Mouse (Mus musculus): Measurements from ENCODE around the gene Gm3336. TPM values are rescaled to one million over a fixed set of nuclear protein-coding genes. Genes with fewer than 3 reads are reported as not detected.
A peak's percentile ranks its signal among the peaks of the same experiment; 100 is the strongest.

The Gm3336 gene
- not detected in 2 replicates for polyA plus RNA-seq (2014; fragmentation: Nextera tagmentation; extraction: Ambion mirVana)

GRCm38 (mm10) chr8:70718297-70718696, at the start of gene Gm3336:
Gm3336 (plus strand) TSS chr8:70718543.
- Histone ChIP-seq H3K27ac (ENCODE audit: low read depth, low read length) (no peak within 1 kb of the TSS), H3K27me3 (replicated peaks; ENCODE audit: control insufficient read depth, insufficient read depth, low read length) (no peaks in the 10 kb centered on the region), H3K36me3 (ENCODE audit: control insufficient read depth, insufficient read depth, low read length) (no peaks in the 10 kb centered on the region), H3K4me3 (ENCODE audit: low read depth, low read length) (no peak within 1 kb of the TSS), H3K4me1 (ENCODE audit: control insufficient read depth, insufficient read depth, low read length) (no peaks in the 10 kb centered on the region), H3K4me2 (ENCODE audit: low read length) (no peak within 1 kb of the TSS), H3K9ac (ENCODE audit: low read length) (no peak within 1 kb of the TSS), H3K9me3 (replicated peaks; ENCODE audit: control insufficient read depth, low read length) (no peaks in the 10 kb centered on the region)
- WGBS = under 1% methylated on average over 18 of the region's 19 CpGs
- ATAC-seq (peak; percentile 42), DNase-seq (ENCODE audit: low spot score) (peak; percentile 41)

GRCm38 (mm10) chr8:70671615-70672324, 46.6 kb upstream of the Gm3336 start:
- H3K4me3 ChIP-seq (ENCODE audit: low read depth, low read length) = no peak overlapping the region
- no peak for DNase-seq (ENCODE audit: low spot score)
- H3K27ac ChIP-seq (ENCODE audit: low read depth, low read length) = 0 out of 2 replicates have a peak overlapping the region, but pooled peaks have one; percentile 87
- no peak overlapping the region for H3K9ac ChIP-seq (ENCODE audit: low read length)
- H3K36me3 ChIP-seq (ENCODE audit: control insufficient read depth, insufficient read depth, low read length) = no peaks in the 10 kb centered on the region
- no peaks in the 10 kb centered on the region for H3K9me3 ChIP-seq (replicated peaks; ENCODE audit: control insufficient read depth, low read length)
- WGBS = 60% methylated on average over 10 of the region's 10 CpGs
- no peaks in the 10 kb centered on the region for H3K27me3 ChIP-seq (replicated peaks; ENCODE audit: control insufficient read depth, insufficient read depth, low read length)
- H3K4me2 ChIP-seq (ENCODE audit: low read length) = no peak overlapping the region
- ATAC-seq = no peak
- H3K4me1 ChIP-seq (ENCODE audit: control insufficient read depth, insufficient read depth, low read length) = peaks cover 10% of the 10 kb centered on the region

- Histone ChIP-seq H3K4me1 (ENCODE audit: control insufficient read depth, insufficient read depth, low read length) (peaks cover 10% of the 10 kb centered on the region), H3K9ac (ENCODE audit: low read length) (peak overlapping the region; percentile 66), H3K9me3 (replicated peaks; ENCODE audit: control insufficient read depth, low read length) (no peaks in the 10 kb centered on the region), H3K27me3 (replicated peaks; ENCODE audit: control insufficient read depth, insufficient read depth, low read length) (no peaks in the 10 kb centered on the region), H3K4me2 (ENCODE audit: low read length) (peak overlapping the region; percentile 49), H3K27ac (ENCODE audit: low read depth, low read length) (peak overlapping the region; percentile 87), H3K36me3 (ENCODE audit: control insufficient read depth, insufficient read depth, low read length) (peaks cover 3% of the 10 kb centered on the region; the same call in 1 of the 2 replicates), H3K4me3 (ENCODE audit: low read depth, low read length) (peak overlapping the region; percentile 62)
- 37% methylated on average over 19 of the region's 19 CpGs for WGBS
- ATAC-seq (no peak), DNase-seq (ENCODE audit: low spot score) (no peak)
Observed at GRCm38 (mm10) chr8:70672325-70673078, 45.8 kb upstream of the Gm3336 start.

GRCm38 (mm10) chr8:70673079-70673856, 45.1 kb upstream of the Gm3336 start, which contains the start of gene Lsm4:
Lsm4 (plus strand) TSS chr8:70673248.
- no peaks in the 10 kb centered on the region for H3K27me3 ChIP-seq (replicated peaks; ENCODE audit: control insufficient read depth, insufficient read depth, low read length)

GRCm38 (mm10) chr8:70674109-70674508, 44.2 kb upstream of the Gm3336 start:
- Histone ChIP-seq H3K36me3 (ENCODE audit: control insufficient read depth, insufficient read depth, low read length) (peaks cover 17% of the 10 kb centered on the region), H3K4me2 (ENCODE audit: low read length) (peak overlapping the region; percentile 85), H3K4me1 (ENCODE audit: control insufficient read depth, insufficient read depth, low read length) (peaks cover 10% of the 10 kb centered on the region), H3K27ac (ENCODE audit: low read depth, low read length) (peak overlapping the region; percentile 96), H3K4me3 (ENCODE audit: low read depth, low read length) (peak overlapping the region; percentile 62), H3K27me3 (replicated peaks; ENCODE audit: control insufficient read depth, insufficient read depth, low read length) (no peaks in the 10 kb centered on the region), H3K9me3 (replicated peaks; ENCODE audit: control insufficient read depth, low read length) (no peaks in the 10 kb centered on the region), H3K9ac (ENCODE audit: low read length) (peak overlapping the region; percentile 71)
- ATAC-seq (no peak), DNase-seq (ENCODE audit: low spot score) (no peak)
- WGBS = 88% methylated on average over 3 of the region's 3 CpGs

More at GRCm38 (mm10) chr8:70673079-70673856, 45.1 kb upstream of the Gm3336 start, which contains the start of gene Lsm4:
- DNase-seq (ENCODE audit: low spot score) = peak; percentile 100
- Histone ChIP-seq H3K4me3 (ENCODE audit: low read depth, low read length) (peak within 1 kb of the TSS; percentile 62), H3K27ac (ENCODE audit: low read depth, low read length) (peak within 1 kb of the TSS; percentile 96), H3K9ac (ENCODE audit: low read length) (peak within 1 kb of the TSS; percentile 71), H3K4me2 (ENCODE audit: low read length) (peak within 1 kb of the TSS; percentile 85), H3K4me1 (ENCODE audit: control insufficient read depth, insufficient read depth, low read length) (peaks cover 10% of the 10 kb centered on the region), H3K36me3 (ENCODE audit: control insufficient read depth, insufficient read depth, low read length) (peaks cover 10% of the 10 kb centered on the region), H3K9me3 (replicated peaks; ENCODE audit: control insufficient read depth, low read length) (no peaks in the 10 kb centered on the region)
- ATAC-seq = peak; percentile 98
- under 1% methylated on average over 58 of the region's 60 CpGs for WGBS

- peaks cover 10% of the 10 kb centered on the region for H3K4me1 ChIP-seq (ENCODE audit: control insufficient read depth, insufficient read depth, low read length)
- H3K27me3 ChIP-seq (replicated peaks; ENCODE audit: control insufficient read depth, insufficient read depth, low read length) = no peaks in the 10 kb centered on the region
- WGBS = 89% methylated on average over 4 of the region's 4 CpGs
- no peaks in the 10 kb centered on the region for H3K9me3 ChIP-seq (replicated peaks; ENCODE audit: control insufficient read depth, low read length)
- H3K36me3 ChIP-seq (ENCODE audit: control insufficient read depth, insufficient read depth, low read length) = peaks cover 23% of the 10 kb centered on the region
- H3K27ac ChIP-seq (ENCODE audit: low read depth, low read length) = no peak overlapping the region
- H3K9ac ChIP-seq (ENCODE audit: low read length) = no peak overlapping the region; the same call in 1 of the 2 replicates
- no peak overlapping the region for H3K4me3 ChIP-seq (ENCODE audit: low read depth, low read length)
- DNase-seq (ENCODE audit: low spot score) (no peak), ATAC-seq (no peak)
- 0 out of 2 replicates have a peak overlapping the region, but pooled peaks have one; percentile 85 for H3K4me2 ChIP-seq (ENCODE audit: low read length)
Observed at GRCm38 (mm10) chr8:70674716-70675115, 43.6 kb upstream of the Gm3336 start.

- no peak for ATAC-seq
- WGBS = 100% methylated on average over 1 of the region's 1 CpGs
Observed at GRCm38 (mm10) chr8:70675336-70675735, 43.0 kb upstream of the Gm3336 start.

GRCm38 (mm10) chr8:70677451-70678080, 40.8 kb upstream of the Gm3336 start:
- no peak overlapping the region for H3K9ac ChIP-seq (ENCODE audit: low read length)
- 90% methylated on average over 15 of the region's 15 CpGs for WGBS

More at GRCm38 (mm10) chr8:70675336-70675735, 43.0 kb upstream of the Gm3336 start:
- Histone ChIP-seq H3K9me3 (replicated peaks; ENCODE audit: control insufficient read depth, low read length) (no peaks in the 10 kb centered on the region), H3K27me3 (replicated peaks; ENCODE audit: control insufficient read depth, insufficient read depth, low read length) (no peaks in the 10 kb centered on the region), H3K27ac (ENCODE audit: low read depth, low read length) (no peak overlapping the region), H3K4me2 (ENCODE audit: low read length) (no peak overlapping the region), H3K36me3 (ENCODE audit: control insufficient read depth, insufficient read depth, low read length) (peaks cover 25% of the 10 kb centered on the region), H3K4me3 (ENCODE audit: low read depth, low read length) (no peak overlapping the region), H3K4me1 (ENCODE audit: control insufficient read depth, insufficient read depth, low read length) (peaks cover 10% of the 10 kb centered on the region), H3K9ac (ENCODE audit: low read length) (no peak overlapping the region)
- no peak for DNase-seq (ENCODE audit: low spot score)

More at GRCm38 (mm10) chr8:70677451-70678080, 40.8 kb upstream of the Gm3336 start:
- H3K36me3 ChIP-seq (ENCODE audit: control insufficient read depth, insufficient read depth, low read length) = peaks cover 25% of the 10 kb centered on the region
- no peak overlapping the region for H3K27ac ChIP-seq (ENCODE audit: low read depth, low read length)
- no peaks in the 10 kb centered on the region for H3K27me3 ChIP-seq (replicated peaks; ENCODE audit: control insufficient read depth, insufficient read depth, low read length)
- peaks cover 7% of the 10 kb centered on the region for H3K4me1 ChIP-seq (ENCODE audit: control insufficient read depth, insufficient read depth, low read length)
- DNase-seq (ENCODE audit: low spot score) (no peak), ATAC-seq (no peak)
- H3K4me3 ChIP-seq (ENCODE audit: low read depth, low read length) = no peak overlapping the region
- no peaks in the 10 kb centered on the region for H3K9me3 ChIP-seq (replicated peaks; ENCODE audit: control insufficient read depth, low read length)
- H3K4me2 ChIP-seq (ENCODE audit: low read length) = no peak overlapping the region

Data from forebrain, embryonic 14.5 days (tissue).